Mouse (Mus musculus) lung, postnatal 0 days (tissue): ENCODE results near the gene Lhfp. TPM values are rescaled to one million over a fixed set of nuclear protein-coding genes. Genes with fewer than 3 reads are reported as not detected.

Experiments used
- ATAC-seq: fragments of 200-750 bp; cut with Nextera tagmentation; 2 replicates; pipeline ENCODE4 v1.8.0; 2017; ENCODE audit warnings: moderate library complexity
- DNase-seq: peaks from one replicate; pipeline ENCODE4 v3.0.0-alpha.2; 2016; ENCODE audit warnings: low spot score
- H3K27ac ChIP-seq: fragments of 300-500 bp; sonication (generic); 2 replicates; pipeline ENCODE4 v1.5.1; 2014; ENCODE audit warnings: antibody characterized with exemption, mild to moderate bottlenecking, low read length, mixed read lengths
- H3K27me3 ChIP-seq: fragments of 300-500 bp; sonication (generic); replicated peaks from 2 replicates; pipeline ENCODE4 v1.6.1; 2014; ENCODE audit warnings: low read length, mixed read lengths; ENCODE audit not compliant: insufficient read depth
- H3K36me3 ChIP-seq: fragments of 300-500 bp; sonication (generic); 2 replicates; pipeline ENCODE4 v1.6.1; 2014; ENCODE audit warnings: low read length, mixed read lengths; ENCODE audit not compliant: insufficient read depth
- H3K4me1 ChIP-seq: fragments of 300-500 bp; sonication (generic); 2 replicates; pipeline ENCODE4 v1.6.1; 2014; ENCODE audit warnings: antibody characterized with exemption, low read depth, low read length, mixed read lengths; ENCODE audit not compliant: insufficient read depth
- H3K4me2 ChIP-seq: fragments of 300-500 bp; sonication (generic); replicated peaks from 2 replicates; pipeline ENCODE4 v1.6.1; 2014; ENCODE audit warnings: low read depth, mild to moderate bottlenecking, low read length, moderate library complexity, mixed read lengths
- H3K4me3 ChIP-seq: fragments of 300-500 bp; sonication (generic); 2 replicates; pipeline ENCODE4 v1.5.1; 2014; ENCODE audit warnings: low read depth, low read length
- H3K9ac ChIP-seq: fragments of 300-500 bp; sonication (generic); replicated peaks from 2 replicates; pipeline ENCODE4 v1.6.1; 2014; ENCODE audit warnings: low read depth, mild to moderate bottlenecking
- H3K9me3 ChIP-seq: fragments of 300-500 bp; sonication (generic); 2 replicates; pipeline ENCODE4 v1.6.1; 2016; ENCODE audit warnings: low read length, mixed read lengths
- CTCF ChIP-seq: IDR thresholded peaks from 2 replicates; pipeline ENCODE4 v1.5.1; 2016; ENCODE audit warnings: antibody characterized with exemption, mild to moderate bottlenecking
- EP300 ChIP-seq: IDR thresholded peaks from 2 replicates; pipeline ENCODE4 v1.6.1; 2016; ENCODE audit warnings: antibody characterized with exemption, mild to moderate bottlenecking, control low read depth
- WGBS: fragments of 180-500 bp; shearing (Covaris S2); extraction: QIAGEN DNeasy Blood & Tissue Kit; methylation state at CpG from one replicate; pipeline ENCODE4 v1.1.7; 2014; 5-methylcytosine and 5-hydroxymethylcytosine counted together
- polyA plus RNA-seq: library from polyadenylated mRNA; unstranded; fragments of >200 nt; fragmentation: Nextera tagmentation; extraction: Ambion mirVana; gene quantifications from 2 replicates; pipeline ENCODE4 v1.2.1, GENCODE M21; 2015

Lhfp gene
- polyA plus RNA-seq, 1 experiment from 2014 or later, result 178 TPM

DNA sequence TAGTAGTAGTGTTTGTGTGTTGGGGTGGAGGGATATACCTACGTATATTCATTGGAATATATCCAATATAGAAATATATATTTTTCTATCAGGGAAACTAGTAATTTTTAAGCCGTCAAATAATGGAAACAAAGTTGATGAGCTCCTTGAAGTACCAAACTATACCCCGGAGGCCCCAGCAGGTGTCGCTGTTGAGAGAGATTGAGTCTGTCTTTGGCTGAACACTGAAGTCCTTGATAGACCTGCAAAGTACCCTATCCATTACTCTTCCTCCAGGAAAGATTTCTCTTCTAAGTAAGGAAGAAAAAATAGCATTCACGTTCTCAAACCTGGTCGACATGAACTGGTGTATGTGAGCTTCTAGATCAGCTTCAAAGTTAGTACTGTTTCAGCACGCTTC is 12.3 kb upstream of the Lhfp start:
- DNase-seq (peak; percentile 83), ATAC-seq (no peak)
- Histone ChIP-seq H3K9ac (no peak overlapping the region), H3K4me2 (no peak overlapping the region), H3K27ac (no peak overlapping the region), H3K36me3 (no peaks in the 10 kb centered on the region), H3K4me1 (no peaks in the 10 kb centered on the region), H3K9me3 (no peaks in the 10 kb centered on the region), H3K4me3 (no peak overlapping the region), H3K27me3 (no peaks in the 10 kb centered on the region)
- 14% methylated on average over 7 of the region's 7 CpGs for WGBS
- peak; percentile 85 for TF ChIP-seq CTCF
- no peak for TF ChIP-seq EP300

DNA sequence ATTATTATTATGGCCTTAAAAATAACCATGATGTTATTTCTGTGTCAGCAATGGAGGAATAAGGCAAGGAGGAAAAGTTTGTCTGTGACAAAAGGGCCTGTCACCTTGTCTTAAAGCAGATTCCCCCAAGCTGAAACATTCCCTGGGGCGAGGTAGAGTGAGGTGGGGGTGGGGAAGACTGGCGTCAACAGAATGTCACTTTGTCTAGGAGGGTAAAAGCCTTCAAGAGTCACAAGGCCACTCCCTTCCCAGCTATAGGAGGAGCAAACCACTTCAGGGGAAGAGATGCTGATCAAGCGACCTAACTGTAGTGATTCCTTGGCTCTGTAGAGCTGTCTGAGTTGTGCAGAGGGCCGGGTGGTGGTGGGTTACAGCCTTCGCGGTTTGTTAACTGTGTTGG is 9.7 kb upstream of the Lhfp start:
- Histone ChIP-seq H3K4me3 (no peak overlapping the region), H3K36me3 (no peaks in the 10 kb centered on the region), H3K4me1 (no peaks in the 10 kb centered on the region), H3K4me2 (no peak overlapping the region), H3K9me3 (no peaks in the 10 kb centered on the region), H3K27ac (no peak overlapping the region), H3K27me3 (no peaks in the 10 kb centered on the region), H3K9ac (no peak overlapping the region)
- WGBS, result 43% methylated on average over 6 of the region's 6 CpGs
- ATAC-seq (no peak), DNase-seq (no peak)
- TF ChIP-seq CTCF, result no peak
- TF ChIP-seq EP300, result no peak

- WGBS, result 21% methylated on average over 5 of the region's 5 CpGs
- DNase-seq, result no peak
- Histone ChIP-seq H3K4me2 (no peak overlapping the region), H3K4me3 (no peak overlapping the region), H3K27ac (no peak overlapping the region), H3K9me3 (no peaks in the 10 kb centered on the region), H3K27me3 (no peaks in the 10 kb centered on the region), H3K4me1 (no peaks in the 10 kb centered on the region), H3K9ac (no peak overlapping the region), H3K36me3 (no peaks in the 10 kb centered on the region)
- TF ChIP-seq CTCF, result no peak
- TF ChIP-seq EP300, result no peak
- ATAC-seq, result no peak
Measured at GRCm38 (mm10) chr3:53032432-53032831, 8.9 kb upstream of the Lhfp start.

DNA sequence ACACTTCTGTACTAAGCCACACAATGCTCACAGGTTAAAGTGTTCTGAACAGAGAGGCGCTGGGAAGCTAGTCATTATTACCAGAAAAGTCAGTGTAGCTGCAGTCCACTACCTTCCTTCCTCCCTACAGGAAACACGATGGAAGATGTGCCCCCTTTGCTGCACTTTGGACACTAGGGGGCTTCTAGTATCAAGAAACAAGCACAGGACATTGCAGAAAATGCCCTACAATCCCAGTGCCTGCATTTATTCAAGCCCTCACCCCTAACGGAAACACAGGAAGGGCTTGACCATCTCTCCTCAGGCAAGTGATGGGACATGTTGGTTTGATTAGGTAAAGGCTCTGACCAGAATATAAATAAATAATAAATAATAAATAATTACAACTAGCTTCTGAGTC is 7.9 kb upstream of the Lhfp start:
- no peak for ATAC-seq
- H3K4me1 ChIP-seq, result no peaks in the 10 kb centered on the region
- TF ChIP-seq CTCF (peak; percentile 80), EP300 (no peak)
- no peak overlapping the region for H3K4me2 ChIP-seq
- WGBS, result 15% methylated on average over 3 of the region's 3 CpGs
- H3K27ac ChIP-seq, result no peak overlapping the region
- no peaks in the 10 kb centered on the region for H3K36me3 ChIP-seq
- H3K4me3 ChIP-seq, result no peak overlapping the region
- DNase-seq, result peak; percentile 72
- no peaks in the 10 kb centered on the region for H3K27me3 ChIP-seq
- no peak overlapping the region for H3K9ac ChIP-seq
- no peaks in the 10 kb centered on the region for H3K9me3 ChIP-seq

DNA sequence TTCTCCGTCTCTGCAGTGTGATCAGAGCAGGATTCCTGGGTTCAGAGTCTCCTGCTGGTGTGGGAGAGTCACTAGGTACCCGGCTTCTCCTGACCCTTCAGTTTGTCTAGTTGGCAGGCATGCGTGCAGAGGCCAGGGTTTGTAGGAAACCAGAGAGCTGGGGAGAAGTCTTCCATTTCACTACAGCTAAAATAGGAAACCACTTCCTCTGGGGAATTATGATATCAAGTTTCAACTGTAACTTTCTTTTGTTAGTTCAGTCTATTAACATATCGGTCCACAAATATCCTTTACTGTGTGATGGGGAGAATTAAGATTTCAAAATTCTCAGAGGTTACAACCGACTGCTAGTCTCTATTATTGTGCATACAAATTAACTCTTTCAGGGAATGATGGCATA is 5.3 kb upstream of the Lhfp start:
- H3K4me3 ChIP-seq, result no peak overlapping the region
- 61% methylated on average over 5 of the region's 5 CpGs for WGBS
- no peak for TF ChIP-seq CTCF
- TF ChIP-seq EP300, result no peak
- ATAC-seq (no peak), DNase-seq (no peak)
- no peak overlapping the region for H3K27ac ChIP-seq
- H3K9me3 ChIP-seq, result no peaks in the 10 kb centered on the region
- H3K27me3 ChIP-seq, result no peaks in the 10 kb centered on the region
- H3K4me2 ChIP-seq, result no peak overlapping the region
- no peaks in the 10 kb centered on the region for H3K36me3 ChIP-seq
- H3K4me1 ChIP-seq, result no peaks in the 10 kb centered on the region
- no peak overlapping the region for H3K9ac ChIP-seq

DNA sequence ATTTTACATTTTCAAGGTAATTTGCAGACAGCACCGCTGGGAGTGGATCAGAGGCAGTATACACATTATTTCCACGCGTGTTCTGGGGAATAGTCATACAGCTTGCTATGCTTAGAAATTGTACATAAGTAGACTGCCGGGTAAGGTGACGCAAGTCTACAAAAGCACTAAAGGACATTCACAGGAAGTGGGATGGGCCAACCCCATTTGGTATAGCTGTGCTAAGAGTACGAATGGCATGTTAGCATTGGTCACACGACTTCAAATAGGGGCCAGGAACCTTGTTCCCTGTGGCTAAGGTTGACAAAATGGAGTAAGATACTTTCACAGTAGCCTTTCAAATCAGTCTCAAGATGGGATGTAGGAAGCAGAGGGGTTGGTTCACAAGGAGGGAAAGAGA is 4.4 kb upstream of the Lhfp start:
- ATAC-seq (no peak), DNase-seq (no peak)
- 65% methylated on average over 7 of the region's 7 CpGs for WGBS

GRCm38 (mm10) chr3:53038913-53039312 is 2.4 kb upstream of the Lhfp start:
- ATAC-seq (no peak), DNase-seq (no peak)
- Histone ChIP-seq H3K36me3 (no peaks in the 10 kb centered on the region), H3K27me3 (no peaks in the 10 kb centered on the region), H3K9ac (no peak overlapping the region), H3K27ac (no peak overlapping the region), H3K9me3 (no peaks in the 10 kb centered on the region), H3K4me3 (no peak overlapping the region), H3K4me1 (no peaks in the 10 kb centered on the region), H3K4me2 (no peak overlapping the region)
- 58% methylated on average over 5 of the region's 5 CpGs for WGBS
- TF ChIP-seq CTCF (no peak), EP300 (no peak)

More for the DNA sequence above, 4.4 kb upstream of the Lhfp start:
- Histone ChIP-seq H3K9ac (no peak overlapping the region), H3K4me3 (no peak overlapping the region), H3K27me3 (no peaks in the 10 kb centered on the region), H3K27ac (no peak overlapping the region), H3K36me3 (no peaks in the 10 kb centered on the region), H3K9me3 (no peaks in the 10 kb centered on the region), H3K4me1 (no peaks in the 10 kb centered on the region), H3K4me2 (no peak overlapping the region)
- no peak for TF ChIP-seq EP300
- no peak for TF ChIP-seq CTCF
